Mouse (Mus musculus): ENCODE measurements around the gene Trpv1. TPM values are rescaled to one million over a fixed set of nuclear protein-coding genes. Genes with fewer than 3 reads are reported as not detected.

The Trpv1 gene
- total RNA-seq, 4 experiments from 2014 or later = not detected

GRCm38 (mm10) chr11:73235990-73236701 lies 2.1 kb downstream of the Trpv1 start:
- DNase-seq (ENCODE audit: low spot score in 2 of 2) = no peak

- DNase-seq (ENCODE audit: low spot score in 2 of 2) = no peak
Observed at GRCm38 (mm10) chr11:73236731-73237130, 2.6 kb downstream of the Trpv1 start.

- no peak for DNase-seq (ENCODE audit: low spot score in 2 of 2)
Observed at GRCm38 (mm10) chr11:73242199-73242598, 8.1 kb downstream of the Trpv1 start.

GRCm38 (mm10) chr11:73242777-73243176 lies 8.7 kb downstream of the Trpv1 start:
- no peak for DNase-seq (ENCODE audit: low spot score in 2 of 2)

- DNase-seq (ENCODE audit: low spot score in 2 of 2) = no peak
Observed at GRCm38 (mm10) chr11:73257362-73257945, 23.4 kb downstream of the Trpv1 start.

- no peak for DNase-seq (ENCODE audit: low spot score in 2 of 2)
Observed at GRCm38 (mm10) chr11:73258664-73259063, 24.6 kb downstream of the Trpv1 start.

DNA sequence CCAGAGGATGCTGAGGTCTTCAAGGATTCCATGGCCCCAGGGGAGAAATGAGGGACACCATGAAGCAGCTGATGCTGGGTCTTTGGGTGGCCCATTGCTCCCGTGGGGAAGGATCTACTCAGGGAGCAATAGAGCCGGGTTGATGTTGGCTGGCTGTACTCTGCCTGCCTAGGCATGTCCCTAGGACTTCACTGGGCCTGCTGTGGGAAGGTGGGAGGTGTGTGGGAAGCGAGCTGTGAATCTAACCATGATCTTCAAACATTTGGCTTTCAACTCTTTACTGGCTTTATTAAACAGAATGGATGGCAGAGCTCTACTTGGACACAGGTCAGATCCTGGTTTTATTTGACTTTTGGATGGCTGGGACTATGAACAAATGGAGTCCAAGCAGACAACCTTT lies 26.4 kb downstream of the Trpv1 start:
- DNase-seq (ENCODE audit: low spot score in 2 of 2) = no peak

DNA sequence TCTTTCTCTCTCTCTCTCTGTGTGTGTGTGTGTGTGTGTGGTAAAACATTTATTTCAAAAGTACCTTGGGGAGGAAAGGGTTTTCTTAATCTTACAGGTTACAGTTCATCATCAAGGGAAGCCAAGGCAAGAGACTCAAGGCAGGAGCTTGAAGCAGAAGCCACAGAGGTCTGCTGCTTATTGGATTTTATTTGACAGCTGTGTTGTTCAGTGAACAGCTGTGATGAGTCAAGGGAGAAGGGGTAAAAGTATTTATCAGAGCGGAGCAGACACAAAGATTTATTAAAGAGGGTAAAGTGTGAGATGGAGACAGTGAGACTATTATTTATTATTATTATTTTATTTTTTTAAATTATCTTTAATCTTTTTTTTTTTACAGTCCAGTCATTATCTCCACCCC lies 27.3 kb downstream of the Trpv1 start:
- DNase-seq (ENCODE audit: low spot score in 2 of 2) = no peak

DNA sequence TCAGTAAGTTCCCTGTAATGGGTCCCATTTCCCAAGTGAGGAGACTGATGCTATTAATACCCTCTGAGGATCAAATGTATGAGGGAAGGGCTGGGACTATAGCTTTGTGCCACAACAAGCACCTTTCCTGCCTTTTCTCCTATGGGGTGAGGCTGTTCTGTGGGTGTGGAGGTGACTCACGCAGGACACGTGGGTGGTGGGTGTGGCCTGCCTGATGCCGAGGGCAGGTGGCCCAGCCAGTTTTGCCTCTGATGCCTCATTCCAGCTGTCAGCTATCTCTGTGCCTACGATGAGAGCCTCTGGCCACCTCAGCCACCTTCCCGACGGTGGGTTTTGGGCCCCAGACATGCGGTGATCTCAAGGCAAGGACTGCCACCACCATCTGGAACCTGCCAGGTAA lies 33.2 kb downstream of the Trpv1 start, which contains the start of gene Trpv3:
TSS of gene Trpv3 (plus strand) at position 122 of the 400 bp plus-strand sequence.
- DNase-seq (ENCODE audit: low spot score in 2 of 2) = no peak

- no peak for DNase-seq (ENCODE audit: low spot score in 2 of 2)
Observed at GRCm38 (mm10) chr11:73274821-73275220, 40.7 kb downstream of the Trpv1 start.

GRCm38 (mm10) chr11:73280710-73281109 lies 46.6 kb downstream of the Trpv1 start:
- no peak for DNase-seq (ENCODE audit: low spot score in 2 of 2)

GRCm38 (mm10) chr11:73281528-73282027 lies 47.5 kb downstream of the Trpv1 start:
- DNase-seq (ENCODE audit: low spot score in 2 of 2) = peak; percentile 74 to 77

DNA sequence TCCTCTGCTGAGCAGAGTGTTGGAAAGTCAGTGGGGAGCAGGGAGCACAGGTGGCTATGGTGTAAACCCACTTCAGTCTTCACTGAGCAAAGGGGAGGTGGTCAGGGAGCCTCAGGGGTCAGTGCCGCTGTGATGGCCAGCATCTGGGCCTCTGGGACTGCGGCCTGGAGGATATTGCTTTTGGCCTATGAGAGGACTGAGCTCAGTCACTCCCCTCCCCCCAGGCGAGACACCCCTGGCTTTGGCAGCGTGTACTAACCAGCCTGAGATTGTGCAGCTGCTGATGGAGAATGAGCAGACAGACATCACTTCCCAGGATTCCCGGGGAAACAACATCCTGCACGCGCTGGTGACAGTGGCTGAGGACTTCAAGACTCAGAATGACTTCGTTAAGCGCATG lies 49.3 kb downstream of the Trpv1 start:
- peak in 1 of 2 experiments; percentile 19 for DNase-seq (ENCODE audit: low spot score in 2 of 2)

DNA sequence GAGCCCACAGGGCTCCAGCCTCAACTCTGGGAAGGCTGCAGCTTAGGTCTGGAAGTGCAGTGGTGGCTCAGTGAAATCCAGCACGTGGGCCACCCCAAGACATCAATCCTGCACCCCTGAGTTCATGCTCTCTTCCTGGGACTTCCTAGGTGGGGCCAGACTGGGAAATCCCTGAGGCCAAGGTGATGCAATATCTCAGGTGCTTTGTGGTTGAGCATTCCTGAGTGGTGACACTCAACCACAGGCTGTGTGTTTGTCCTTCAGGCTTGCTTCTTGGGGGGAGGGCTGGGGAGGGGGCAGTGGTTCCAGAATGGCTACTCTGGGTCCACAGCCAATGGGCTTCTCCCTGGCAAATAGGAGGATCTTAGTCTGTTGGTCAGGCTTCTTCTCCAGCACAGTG lies 49.8 kb downstream of the Trpv1 start:
- DNase-seq (ENCODE audit: low spot score in 2 of 2) = no peak

- peak in 1 of 2 experiments; percentile 50 for DNase-seq (ENCODE audit: low spot score in 2 of 2)
Observed at GRCm38 (mm10) chr11:73284351-73284750, 50.3 kb downstream of the Trpv1 start.

DNA sequence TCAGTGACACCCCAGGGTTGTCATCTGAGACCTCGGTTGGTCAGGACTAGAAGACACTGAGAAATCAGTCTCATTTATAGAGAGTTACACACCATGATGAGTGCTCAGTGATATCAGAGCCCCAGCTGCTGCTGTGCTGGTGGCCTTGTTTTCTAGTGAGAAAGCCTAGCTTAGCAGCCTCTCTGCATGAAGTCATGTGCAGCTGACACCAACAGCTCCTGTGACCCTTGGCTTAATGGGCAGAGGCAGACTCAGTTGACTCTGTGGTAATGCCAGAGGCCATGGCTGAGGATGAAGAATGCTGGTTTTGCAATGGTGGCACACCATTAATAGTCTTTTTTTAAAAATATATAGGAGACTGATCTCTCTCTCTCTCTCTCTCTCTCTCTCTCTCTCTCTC lies 55.5 kb downstream of the Trpv1 start:
- DNase-seq (ENCODE audit: low spot score in 2 of 2) = no peak

GRCm38 (mm10) chr11:73303123-73303522 lies 69.0 kb downstream of the Trpv1 start:
- no peak for DNase-seq (ENCODE audit: low spot score in 2 of 2)

Other genes starting within 250 kb of the Trpv1 start
- under 1 TPM in 3 of 4 experiments, not detected in 1; 0.45 to 0.55 (median 0.54) TPM for gene P2rx1, start 235.2 kb upstream of the Trpv1 start, total RNA-seq (2022)
- 100 to 1,000 TPM; 123 to 167 (median 149) TPM for gene Camkk1, start 215.3 kb upstream of the Trpv1 start, total RNA-seq (2022)
- 10 to 100 TPM in 3 of 4 experiments, 1 to 10 TPM in 1; 9.3 to 12.1 (median 11.3) TPM for gene Ncbp3, start 186.5 kb upstream of the Trpv1 start, total RNA-seq (2022)
- gene Itgae, start 143.7 kb upstream of the Trpv1 start, total RNA-seq (2022) = under 1 TPM; 0.16 to 0.21 (median 0.18) TPM
- gene Haspin, start 96.0 kb upstream of the Trpv1 start, total RNA-seq (2022) = under 1 TPM in 3 of 4 experiments, not detected in 1; 0.19 to 0.48 (median 0.25) TPM
- gene P2rx5, start 73.9 kb upstream of the Trpv1 start, total RNA-seq (2022) = 1 to 10 TPM; 1.7 to 4.1 (median 2.8) TPM
- 10 to 100 TPM; 39.6 to 49.2 (median 44.0) TPM for gene Emc6, start 57.3 kb upstream of the Trpv1 start, total RNA-seq (2022)
- gene Tax1bp3, start 57.2 kb upstream of the Trpv1 start, total RNA-seq (2022) = 10 to 100 TPM in 2 of 4 experiments, 1 to 10 TPM in 2; 7.9 to 13.1 (median 10.5) TPM
- 10 to 100 TPM; 19.0 to 30.4 (median 24.5) TPM for gene Ctns, start 35.2 kb upstream of the Trpv1 start, total RNA-seq (2022)
- gene Shpk, start 34.8 kb upstream of the Trpv1 start, total RNA-seq (2022) = 1 to 10 TPM; 3.3 to 5.1 (median 4.2) TPM
- gene Trpv3, start 33.1 kb downstream of the Trpv1 start, total RNA-seq (2022) = under 1 TPM; 0.49 to 0.67 (median 0.58) TPM
- 10 to 100 TPM; 15.1 to 20.2 (median 18.3) TPM for gene Aspa, start 95.3 kb downstream of the Trpv1 start, total RNA-seq (2022)
- gene Gm49340, start 95.4 kb downstream of the Trpv1 start, total RNA-seq (2022) = not detected
- under 1 TPM in 1 of 4 experiments, not detected in 3; 0.29 TPM for gene Spata22, start 95.4 kb downstream of the Trpv1 start, total RNA-seq (2022)
- gene Olfr20, start 116.5 kb downstream of the Trpv1 start, total RNA-seq (2022) = not detected
- gene Olfr376, start 137.0 kb downstream of the Trpv1 start, total RNA-seq (2022) = not detected
- gene Olfr1, start 165.3 kb downstream of the Trpv1 start, total RNA-seq (2022) = not detected
- not detected for gene Olfr378, start 194.2 kb downstream of the Trpv1 start, total RNA-seq (2022)
- gene Olfr380, start 223.2 kb downstream of the Trpv1 start, total RNA-seq (2022) = not detected